Mouse (Mus musculus): ENCODE data around the gene Cdc14b.

GRCm38 (mm10) chr13:64257010-64257813 lies 17.9 kb downstream of the Cdc14b start:
- no peak for TF ChIP-seq CTCF (IDR thresholded peaks at IDR 0.05; ENCODE audit: control insufficient read depth, insufficient read depth, insufficient read length)
- no peak for TF ChIP-seq MYOD1 (IDR thresholded peaks at IDR 0.05; ENCODE audit: control insufficient read depth, insufficient read length, low read depth)
- no peak for TF ChIP-seq MAX (IDR thresholded peaks at IDR 0.05)
